Mouse (Mus musculus) midbrain, embryonic 11.5 days (tissue): ENCODE measurements around the gene Pla2g12b. TPM values are rescaled to one million over a fixed set of nuclear protein-coding genes. Genes with fewer than 3 reads are reported as not detected.
"Not testable (repeated sequence)": the region's sequence is repeated elsewhere in the genome, so short reads cannot be mapped to it uniquely, and the experiment has no call there.

Experiments
- ATAC-seq: fragments of 200-750 bp; cut with Nextera tagmentation; 2 replicates; pipeline ENCODE4 v1.8.0; 2017; ENCODE audit warnings: moderate TSS enrichment, moderate library complexity; ENCODE audit not compliant: low FRiP score
- DNase-seq: peaks from one replicate; pipeline ENCODE4 v3.0.0; 2015; ENCODE audit warnings: low spot score; ENCODE audit errors: missing footprints
- H3K27ac ChIP-seq: fragments of 300-500 bp; sonication (generic); 2 replicates; pipeline ENCODE4 v1.5.1; 2014; ENCODE audit warnings: low read depth, low read length
- H3K27me3 ChIP-seq: fragments of 300-500 bp; sonication (generic); 2 replicates; pipeline ENCODE4 v1.6.1; 2014; ENCODE audit warnings: mild to moderate bottlenecking, low read length, moderate library complexity, mixed read lengths; ENCODE audit not compliant: control insufficient read depth, insufficient read depth
- H3K36me3 ChIP-seq: fragments of 300-500 bp; sonication (generic); 2 replicates; pipeline ENCODE4 v1.6.1; 2014; ENCODE audit warnings: mild to moderate bottlenecking, low read length, moderate library complexity, mixed read lengths; ENCODE audit not compliant: control insufficient read depth, insufficient read depth
- H3K4me1 ChIP-seq: fragments of 300-500 bp; sonication (generic); 2 replicates; pipeline ENCODE4 v1.6.1; 2014; ENCODE audit warnings: low read length; ENCODE audit not compliant: control insufficient read depth, insufficient read depth
- H3K4me2 ChIP-seq: fragments of 300-500 bp; sonication (generic); 2 replicates; pipeline ENCODE4 v1.6.1; 2014; ENCODE audit warnings: mild to moderate bottlenecking, moderate library complexity
- H3K4me3 ChIP-seq: fragments of 300-500 bp; sonication (generic); 2 replicates; pipeline ENCODE4 v1.5.1; 2014; ENCODE audit warnings: low read depth, low read length
- H3K9ac ChIP-seq: fragments of 300-500 bp; sonication (generic); 2 replicates; pipeline ENCODE4 v1.6.1; 2014; ENCODE audit warnings: low read length
- H3K9me3 ChIP-seq: fragments of 300-500 bp; sonication (generic); 2 replicates; pipeline ENCODE4 v1.6.1; 2016; ENCODE audit warnings: low read length; ENCODE audit not compliant: control insufficient read depth
- WGBS: fragments of 180-500 bp; shearing (Covaris S2); extraction: QIAGEN DNeasy Blood & Tissue Kit; methylation state at CpG from one replicate; pipeline ENCODE4 v1.1.7; 2014; 5-methylcytosine and 5-hydroxymethylcytosine counted together
- polyA plus RNA-seq: library from polyadenylated mRNA; unstranded; fragments of >200 nt; fragmentation: Nextera tagmentation; extraction: Ambion mirVana; gene quantifications from 2 replicates; pipeline ENCODE4 v1.2.1, GENCODE M21; 2014

Pla2g12b gene
- polyA plus RNA-seq, 1 experiment from 2014 or later: not detected

DNA sequence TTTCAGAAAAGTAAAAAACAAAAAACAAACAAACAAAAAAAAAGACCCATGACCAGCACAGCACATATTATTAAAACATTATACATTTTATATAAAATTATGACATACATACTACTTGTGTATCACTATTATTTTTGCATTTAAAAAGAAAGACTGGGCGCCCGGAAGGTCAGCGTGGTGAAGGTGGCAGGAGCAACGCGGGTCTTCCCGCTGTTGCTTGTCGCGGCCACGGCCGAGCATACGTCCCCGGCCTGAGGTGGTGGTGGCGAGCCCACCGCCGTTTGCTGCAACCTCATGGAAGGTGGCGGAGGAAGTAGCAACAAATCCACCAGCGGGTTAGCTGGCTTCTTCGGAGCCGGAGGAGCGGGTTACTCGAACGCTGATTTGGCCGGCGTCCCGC, 8.0 kb upstream of the Pla2g12b start, which contains the start of gene Gm10273:
Gene Gm10273 (plus strand): TSS at position 172 of the 400 bp plus-strand sequence.
- not testable (repeated sequence) for H3K27me3 ChIP-seq, H3K4me3 ChIP-seq, H3K36me3 ChIP-seq, H3K4me2 ChIP-seq, H3K4me1 ChIP-seq, H3K9ac ChIP-seq, ATAC-seq, H3K27ac ChIP-seq, DNase-seq, H3K9me3 ChIP-seq
- 84% methylated on average over 10 of the region's 25 CpGs for WGBS

GRCm38 (mm10) chr10:59403793-59404149, 311 bp downstream of the Pla2g12b start:
- no peak for ATAC-seq

DNA sequence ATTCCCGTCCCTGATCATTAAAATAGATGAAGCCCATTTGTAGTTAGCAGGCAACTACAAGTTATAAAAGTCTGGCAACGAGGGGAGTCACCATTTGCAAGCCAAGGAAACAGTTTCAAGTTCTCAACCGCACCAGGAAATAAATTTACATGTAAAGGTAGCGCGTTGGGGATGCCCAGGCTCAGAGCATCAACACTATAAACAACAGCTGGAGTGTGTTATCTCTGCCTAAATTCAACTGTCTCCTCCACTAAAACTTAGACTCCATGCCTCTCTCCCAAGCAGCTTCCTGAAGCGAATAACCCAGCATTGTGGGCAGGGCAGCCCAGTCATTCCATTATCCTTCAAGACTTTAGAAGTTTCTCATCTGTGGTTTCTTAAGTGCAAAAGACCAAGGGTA, 5.0 kb downstream of the Pla2g12b start:
- no peaks in the 10 kb centered on the region for H3K27me3 ChIP-seq
- H3K27ac ChIP-seq: no peak overlapping the region
- no peak for ATAC-seq
- H3K4me1 ChIP-seq: no peaks in the 10 kb centered on the region
- H3K4me3 ChIP-seq: no peak overlapping the region
- DNase-seq: no peak
- H3K9me3 ChIP-seq: no peaks in the 10 kb centered on the region
- no peaks in the 10 kb centered on the region for H3K36me3 ChIP-seq
- 71% methylated on average over 6 of the region's 6 CpGs for WGBS
- H3K9ac ChIP-seq: no peak overlapping the region
- no peak overlapping the region for H3K4me2 ChIP-seq

More at GRCm38 (mm10) chr10:59403793-59404149, 311 bp downstream of the Pla2g12b start:
- Histone ChIP-seq H3K4me1 (no peaks in the 10 kb centered on the region), H3K4me3 (no peak overlapping the region), H3K9ac (no peak overlapping the region), H3K27me3 (no peaks in the 10 kb centered on the region), H3K27ac (no peak overlapping the region), H3K9me3 (no peaks in the 10 kb centered on the region), H3K36me3 (no peaks in the 10 kb centered on the region), H3K4me2 (no peak overlapping the region)
- DNase-seq: no peak
- WGBS: 76% methylated on average over 10 of the region's 10 CpGs

- Histone ChIP-seq H3K27ac (no peak overlapping the region), H3K4me2 (no peak overlapping the region), H3K36me3 (no peaks in the 10 kb centered on the region), H3K9me3 (no peaks in the 10 kb centered on the region), H3K27me3 (no peaks in the 10 kb centered on the region), H3K9ac (no peak overlapping the region), H3K4me1 (no peaks in the 10 kb centered on the region), H3K4me3 (no peak overlapping the region)
- ATAC-seq (no peak), DNase-seq (no peak)
- 85% methylated on average over 12 of the region's 12 CpGs for WGBS
Observed at GRCm38 (mm10) chr10:59410264-59410663, 6.8 kb downstream of the Pla2g12b start.

- Histone ChIP-seq H3K27me3 (no peaks in the 10 kb centered on the region), H3K9me3 (no peaks in the 10 kb centered on the region), H3K4me1 (no peaks in the 10 kb centered on the region), H3K9ac (no peak overlapping the region), H3K4me2 (no peak overlapping the region), H3K4me3 (no peak overlapping the region), H3K27ac (no peak overlapping the region), H3K36me3 (no peaks in the 10 kb centered on the region)
- 86% methylated on average over 4 of the region's 4 CpGs for WGBS
- DNase-seq: no peak
- ATAC-seq: no peak
Observed at GRCm38 (mm10) chr10:59413711-59414110, 10.3 kb downstream of the Pla2g12b start.

GRCm38 (mm10) chr10:59416623-59417022, 13.2 kb downstream of the Pla2g12b start:
- no peak for ATAC-seq

DNA sequence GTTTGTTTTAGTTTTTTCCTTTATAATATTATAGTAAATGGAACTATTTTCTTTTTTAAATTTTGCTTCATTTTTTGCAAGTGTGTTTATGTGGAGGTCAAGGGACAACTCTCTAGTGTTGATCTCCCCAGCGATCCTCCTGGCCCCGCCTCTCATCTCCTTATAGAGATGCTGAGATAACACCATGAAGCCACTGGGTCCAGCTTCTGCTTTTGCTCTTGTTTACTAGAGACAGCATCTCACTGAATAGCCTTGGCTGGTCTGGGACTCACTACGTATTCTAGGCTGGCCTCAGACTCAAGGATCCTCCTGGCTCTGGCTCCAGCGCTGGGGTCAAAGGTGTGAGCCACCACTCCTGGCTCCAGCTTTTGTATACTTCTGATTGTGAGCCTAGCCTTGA, 16.1 kb downstream of the Pla2g12b start:
- 85% methylated on average over 4 of the region's 4 CpGs for WGBS
- H3K27me3 ChIP-seq: no peaks in the 10 kb centered on the region
- ATAC-seq (no peak), DNase-seq (no peak)
- no peak overlapping the region for H3K4me3 ChIP-seq
- no peak overlapping the region for H3K9ac ChIP-seq
- H3K4me2 ChIP-seq: no peak overlapping the region
- H3K36me3 ChIP-seq: no peaks in the 10 kb centered on the region
- H3K4me1 ChIP-seq: no peaks in the 10 kb centered on the region
- no peaks in the 10 kb centered on the region for H3K9me3 ChIP-seq
- no peak overlapping the region for H3K27ac ChIP-seq

More at GRCm38 (mm10) chr10:59416623-59417022, 13.2 kb downstream of the Pla2g12b start:
- Histone ChIP-seq H3K27me3 (no peaks in the 10 kb centered on the region), H3K4me1 (no peaks in the 10 kb centered on the region), H3K9me3 (no peaks in the 10 kb centered on the region), H3K36me3 (no peaks in the 10 kb centered on the region), H3K9ac (no peak overlapping the region), H3K27ac (no peak overlapping the region), H3K4me3 (no peak overlapping the region), H3K4me2 (no peak overlapping the region)
- no peak for DNase-seq
- 87% methylated on average over 3 of the region's 3 CpGs for whole genome bisulfite sequencing

GRCm38 (mm10) chr10:59424453-59424852, 21.0 kb downstream of the Pla2g12b start:
- 89% methylated on average over 3 of the region's 3 CpGs for WGBS
- no peaks in the 10 kb centered on the region for H3K4me1 ChIP-seq
- no peaks in the 10 kb centered on the region for H3K27me3 ChIP-seq
- H3K4me3 ChIP-seq: no peak overlapping the region
- H3K9ac ChIP-seq: no peak overlapping the region
- H3K27ac ChIP-seq: no peak overlapping the region
- no peaks in the 10 kb centered on the region for H3K9me3 ChIP-seq
- ATAC-seq: no peak
- H3K4me2 ChIP-seq: no peak overlapping the region
- no peaks in the 10 kb centered on the region for H3K36me3 ChIP-seq
- no peak for DNase-seq

DNA sequence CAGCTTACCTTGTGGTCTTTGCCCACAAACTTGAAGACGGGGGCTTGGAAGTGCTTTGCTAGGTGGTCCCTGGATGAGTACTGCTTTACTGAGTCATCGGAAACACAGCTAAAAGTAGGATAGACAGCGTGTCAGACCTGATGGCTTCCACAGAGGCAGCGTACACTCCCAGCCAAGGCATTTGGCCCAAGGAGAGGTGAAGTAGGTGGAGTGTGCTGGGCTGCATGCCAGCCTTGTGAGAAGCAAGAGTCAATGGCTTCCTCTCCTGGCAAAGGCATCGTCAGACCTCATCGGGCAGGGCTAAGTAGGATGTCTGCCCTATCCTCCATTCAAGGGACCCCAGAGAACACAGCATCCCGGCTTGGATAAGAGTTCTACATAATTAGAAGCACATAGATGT, 21.9 kb downstream of the Pla2g12b start:
- Histone ChIP-seq H3K27me3 (no peaks in the 10 kb centered on the region), H3K4me3 (no peak overlapping the region), H3K36me3 (no peaks in the 10 kb centered on the region), H3K4me1 (no peaks in the 10 kb centered on the region), H3K9me3 (no peaks in the 10 kb centered on the region), H3K27ac (no peak overlapping the region), H3K9ac (no peak overlapping the region), H3K4me2 (no peak overlapping the region)
- ATAC-seq (no peak), DNase-seq (no peak)
- 93% methylated on average over 7 of the region's 7 CpGs for WGBS

- H3K27ac ChIP-seq: no peak overlapping the region
Observed at GRCm38 (mm10) chr10:59426371-59426770, 22.9 kb downstream of the Pla2g12b start.

More at GRCm38 (mm10) chr10:59426371-59426770, 22.9 kb downstream of the Pla2g12b start:
- H3K4me2 ChIP-seq: no peak overlapping the region
- H3K4me3 ChIP-seq: no peak overlapping the region
- no peaks in the 10 kb centered on the region for H3K36me3 ChIP-seq
- H3K9me3 ChIP-seq: no peaks in the 10 kb centered on the region
- DNase-seq (no peak), ATAC-seq (no peak)
- H3K4me1 ChIP-seq: no peaks in the 10 kb centered on the region
- WGBS: 87% methylated on average over 4 of the region's 4 CpGs
- H3K9ac ChIP-seq: no peak overlapping the region
- no peaks in the 10 kb centered on the region for H3K27me3 ChIP-seq
